Mouse (Mus musculus) T-cell, adult 2 months (primary cell): ENCODE measurements around the gene Lmbr1l.
"Not testable (repeated sequence)": the region's sequence is repeated elsewhere in the genome, so short reads cannot be mapped to it uniquely, and the experiment has no call there.

Source experiments
- DNase-seq: peaks from one replicate; pipeline ENCODE4 v3.0.0; 2022; ENCODE audit warnings: low spot score

Lmbr1l gene

DNA sequence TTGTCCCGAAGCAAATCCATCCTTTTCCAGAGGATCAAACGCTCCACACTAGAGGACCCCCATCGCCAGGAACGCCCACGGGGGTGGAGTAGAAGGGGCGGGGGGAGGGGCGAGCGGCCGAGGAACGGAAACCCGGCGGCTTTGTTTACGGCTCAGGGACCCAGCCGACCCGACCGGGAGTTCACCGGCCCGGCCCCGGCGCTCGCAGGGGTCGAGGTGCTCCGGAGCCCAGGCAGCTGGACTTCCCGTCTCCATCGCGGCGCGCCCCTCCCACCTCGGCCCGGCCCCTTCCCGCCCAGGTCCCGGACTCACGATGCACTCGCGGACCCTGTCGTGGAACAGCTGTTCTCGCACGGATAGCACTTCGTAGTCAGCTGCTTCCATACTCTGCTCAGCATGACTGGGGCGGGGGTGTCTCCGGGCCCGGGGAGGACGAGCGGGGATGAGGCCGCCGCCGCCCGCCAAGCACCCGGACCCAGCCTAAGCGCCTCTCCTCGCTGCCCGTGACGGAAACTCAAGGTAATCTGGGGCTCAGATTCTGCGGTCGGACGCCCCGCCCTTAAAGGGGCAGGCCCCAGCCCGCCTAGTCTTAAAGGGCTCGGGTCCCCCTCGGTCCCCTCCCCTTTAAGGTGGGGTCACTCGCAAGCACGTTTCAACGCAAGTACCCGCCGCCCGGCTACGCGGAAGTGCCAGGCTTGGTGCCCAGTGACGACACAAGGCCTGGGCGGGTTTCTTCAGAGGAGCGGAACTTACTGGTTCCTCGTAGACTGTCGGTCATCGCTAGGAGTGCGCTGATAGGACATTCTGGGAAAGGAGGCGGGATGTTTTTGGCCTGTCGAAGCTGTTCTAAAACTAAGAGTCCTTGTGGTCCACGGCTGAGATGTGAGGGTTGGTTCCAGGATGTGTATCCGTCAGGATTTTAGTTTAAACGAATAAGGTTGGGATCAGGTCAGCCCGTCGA, at the start of gene Lmbr1l:
TSS of gene Lmbr1l (minus strand) at position 694 of the 961 bp plus-strand sequence.
- peak; percentile 100 for DNase-seq

DNA sequence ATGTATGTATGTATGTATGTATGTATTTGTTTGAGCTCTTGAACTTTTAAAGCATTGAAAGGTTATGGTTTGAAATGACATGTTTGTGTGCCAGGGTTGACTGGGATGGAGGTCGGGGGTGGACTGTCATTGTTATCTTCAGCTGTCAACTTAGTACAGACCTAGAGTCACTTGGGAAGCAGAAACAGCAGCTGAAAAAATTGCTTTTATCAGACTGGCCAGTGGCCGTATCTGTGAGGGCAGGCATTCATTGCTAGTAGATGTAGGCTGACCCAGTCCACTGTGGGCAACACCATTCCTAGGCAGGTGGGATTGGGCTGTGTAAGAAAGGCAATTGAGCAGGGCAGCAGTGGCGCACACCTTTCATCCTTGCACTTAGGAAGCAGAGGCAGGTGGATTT, 41.5 kb upstream of the Lmbr1l start:
- no peak for DNase-seq

DNA sequence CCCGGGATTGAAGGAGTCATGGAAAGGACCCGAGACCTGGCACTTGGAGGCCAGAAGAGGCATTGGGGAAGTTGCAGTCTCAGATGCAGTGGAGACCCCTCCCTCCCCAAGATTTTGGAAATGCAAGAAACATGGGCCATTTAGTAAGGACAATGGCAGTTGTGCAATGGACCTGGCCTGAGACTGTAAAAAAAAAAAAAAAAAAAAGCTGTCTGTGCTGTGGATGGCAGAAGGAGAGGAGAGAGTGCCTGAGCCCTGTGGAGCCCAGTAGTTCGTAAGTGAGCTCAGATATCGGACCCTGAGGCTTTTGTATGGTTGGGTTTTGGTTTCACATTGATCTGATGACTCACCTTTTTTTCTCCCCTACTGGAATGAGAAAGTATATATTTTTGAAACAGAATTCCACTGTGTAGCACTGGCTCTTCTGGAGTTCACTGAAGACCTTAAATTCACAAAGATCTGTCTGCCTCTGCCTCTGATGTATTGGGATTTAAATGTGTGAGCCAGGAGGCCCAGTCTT, 40.9 kb upstream of the Lmbr1l start:
- no peak for DNase-seq

DNA sequence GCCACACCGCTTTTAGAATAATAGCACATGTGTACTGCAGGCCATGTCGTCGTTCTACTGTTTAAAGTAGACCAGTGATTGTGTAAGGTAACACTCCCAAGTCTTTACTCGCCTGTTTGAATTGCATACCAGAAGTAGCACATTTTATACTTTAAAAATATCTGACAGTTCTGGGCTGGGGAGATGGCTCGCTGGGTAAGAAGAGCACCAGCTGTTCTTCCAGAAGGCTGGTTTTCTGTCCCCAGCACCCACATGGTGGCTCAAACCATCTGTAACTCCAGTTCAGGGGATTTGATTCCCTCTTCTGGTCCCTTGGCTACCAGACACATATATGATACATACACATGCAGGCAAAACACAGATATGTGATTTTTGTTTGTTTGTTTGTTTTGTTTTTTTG, 39.4 kb upstream of the Lmbr1l start:
- no peak for DNase-seq

DNA sequence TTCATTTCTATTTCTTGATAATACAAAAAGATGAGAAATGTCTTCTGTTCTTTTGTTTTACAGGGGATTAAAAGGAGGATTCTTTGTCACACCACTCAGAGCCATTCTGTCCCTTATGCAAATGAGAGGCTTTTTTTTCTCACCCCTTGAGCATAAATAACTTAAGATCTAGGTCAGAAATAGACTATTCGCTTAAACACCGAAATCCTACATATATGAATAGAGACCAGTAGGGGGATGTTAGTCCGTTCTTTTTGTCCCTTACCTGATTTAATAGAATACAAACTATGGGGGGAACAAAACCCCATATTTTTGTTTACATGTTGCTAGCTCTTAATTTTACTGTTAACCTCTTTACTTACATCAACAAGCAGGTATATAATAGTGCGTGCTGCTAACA, 38.0 kb upstream of the Lmbr1l start:
- DNase-seq: no peak

DNA sequence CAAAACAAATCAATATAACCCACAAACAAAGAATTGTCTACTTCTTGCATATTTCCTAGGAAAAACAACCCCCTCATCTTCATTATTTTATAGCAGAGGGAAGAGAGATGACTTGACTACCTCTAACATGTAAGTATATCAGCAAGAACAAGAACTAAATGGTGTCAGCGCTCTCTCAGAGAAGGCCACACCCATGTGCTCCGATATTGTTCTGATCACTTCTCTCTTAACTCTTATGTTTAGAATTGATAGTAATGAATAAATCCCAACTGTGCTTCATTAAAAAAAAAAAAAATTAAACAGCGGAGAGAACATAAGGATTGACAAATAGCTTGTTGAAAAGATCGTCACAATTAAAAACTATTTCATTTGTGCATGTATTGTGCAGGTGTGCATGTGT, 37.3 kb upstream of the Lmbr1l start:
- no peak for DNase-seq

DNA sequence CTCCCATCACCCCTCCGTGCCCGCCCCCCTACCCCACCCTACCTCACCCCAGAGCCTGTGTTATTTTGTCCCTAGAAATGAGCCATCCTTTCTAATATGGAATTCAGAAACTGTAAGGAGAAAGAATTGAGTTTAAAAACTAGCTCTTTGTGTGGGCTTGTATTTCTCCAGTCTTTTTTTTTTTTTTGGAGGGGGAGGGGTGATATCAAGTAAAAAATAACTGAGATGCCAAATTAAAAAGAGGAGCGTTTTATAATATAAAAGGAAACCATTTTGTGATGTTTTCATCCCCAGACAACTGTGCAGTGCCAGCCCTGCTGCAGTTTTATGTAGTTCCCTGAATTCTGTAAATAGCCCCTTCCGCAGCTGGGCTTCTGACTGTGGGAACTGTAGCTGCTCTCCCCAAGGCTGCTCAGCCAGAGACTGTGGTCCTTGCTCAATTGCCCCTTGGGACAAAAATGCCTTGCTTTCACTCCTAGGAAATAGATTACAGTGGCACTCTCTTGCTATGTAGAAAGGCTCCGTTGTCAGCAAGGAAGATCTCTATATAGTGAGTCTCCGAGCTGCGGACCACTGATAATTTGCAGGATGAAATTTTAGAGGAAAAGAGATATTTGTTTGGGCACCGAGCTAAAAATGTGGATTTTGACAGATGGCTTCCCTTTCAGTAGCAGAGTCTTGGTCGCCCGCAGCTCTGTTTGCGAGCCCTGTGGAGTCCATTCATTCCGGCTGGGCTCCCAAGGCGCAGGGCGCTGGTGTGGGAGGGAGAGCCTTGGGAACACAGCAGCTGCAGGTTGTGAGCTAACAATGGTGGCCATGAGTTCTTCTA, 36.6 kb upstream of the Lmbr1l start:
- DNase-seq: no peak

DNA sequence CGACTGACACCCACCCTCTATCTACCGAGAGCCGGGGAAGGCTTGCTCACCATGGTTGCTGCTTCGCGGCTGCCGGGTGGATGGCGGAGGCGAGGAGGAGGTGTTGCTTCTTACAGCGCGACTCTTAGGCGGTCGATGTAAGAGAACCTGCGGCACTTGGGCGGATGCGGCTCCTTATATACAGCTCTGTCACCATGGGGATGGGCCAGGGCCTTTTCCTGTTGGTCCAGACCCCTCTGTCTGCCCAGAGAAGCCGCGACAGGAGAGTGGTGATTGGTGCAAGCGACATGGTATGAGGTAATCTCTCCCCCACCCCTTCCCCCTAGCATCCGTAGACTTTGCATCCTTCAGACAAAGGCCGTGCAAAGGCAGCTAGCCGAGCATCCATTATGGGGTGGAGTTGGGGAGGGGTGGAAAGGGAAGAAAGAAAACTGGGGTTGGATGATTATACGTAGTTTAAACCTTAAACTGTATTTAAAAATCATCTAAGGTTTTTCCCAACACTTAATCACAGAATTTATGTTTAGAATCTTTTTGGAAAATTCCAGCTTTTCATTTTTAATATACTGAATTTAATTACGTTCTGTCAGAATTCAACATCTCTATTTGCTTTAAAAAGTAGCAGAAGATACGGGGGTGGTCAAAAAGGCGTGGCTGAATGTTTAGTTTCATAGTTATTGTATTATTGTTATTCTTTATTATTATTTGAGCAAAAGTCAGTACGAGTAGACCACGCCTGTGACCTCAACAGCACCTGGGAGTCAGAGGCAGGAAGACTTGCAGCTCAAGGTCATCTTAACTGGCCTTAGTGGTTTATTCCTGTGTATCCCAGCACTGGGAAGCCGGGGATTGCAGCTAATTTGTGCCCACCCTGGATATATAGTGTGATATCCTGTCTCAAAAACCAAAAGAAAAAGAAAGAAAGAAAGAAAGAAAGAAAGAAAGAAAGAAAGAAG, 35.6 kb upstream of the Lmbr1l start, which contains the start of the genes Gm49450 and Tuba1a:
TSS of gene Gm49450 (minus strand) at position 151 of the 956 bp plus-strand sequence.
TSS of gene Tuba1a (minus strand) at position 303 of the 956 bp plus-strand sequence.
- DNase-seq: peak; percentile 98

DNA sequence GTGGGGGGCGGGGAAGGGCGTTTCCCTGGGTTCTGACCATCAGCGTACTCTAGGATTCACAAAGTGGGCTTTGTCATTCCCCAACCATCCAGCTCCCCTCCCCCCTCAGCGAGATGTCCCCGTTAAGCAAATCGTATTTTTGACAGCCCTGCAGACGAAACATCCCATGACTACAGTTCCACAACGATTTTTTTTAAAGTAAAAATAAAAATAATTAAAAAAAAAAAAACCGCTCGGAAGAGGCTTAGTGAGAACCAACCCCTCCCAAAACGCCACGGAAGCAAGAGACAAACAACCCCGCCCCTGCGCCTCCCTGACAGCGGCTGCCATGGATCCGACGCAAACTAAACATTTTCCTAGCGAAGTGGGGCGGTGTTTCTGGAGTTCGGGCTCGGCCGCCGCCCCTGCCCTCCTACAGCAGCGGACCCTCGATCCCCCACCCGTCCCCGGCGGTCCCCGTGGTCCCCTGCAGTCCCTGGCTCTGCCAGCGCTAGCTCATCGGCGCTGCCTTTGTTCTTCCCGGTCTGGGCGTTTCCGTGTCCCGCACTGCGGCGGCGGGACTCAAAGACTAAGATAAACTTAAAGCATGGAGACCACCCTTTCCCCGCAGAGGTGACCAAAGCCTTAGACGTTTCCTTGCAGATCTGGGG, 34.8 kb upstream of the Lmbr1l start:
- no peak for DNase-seq

DNA sequence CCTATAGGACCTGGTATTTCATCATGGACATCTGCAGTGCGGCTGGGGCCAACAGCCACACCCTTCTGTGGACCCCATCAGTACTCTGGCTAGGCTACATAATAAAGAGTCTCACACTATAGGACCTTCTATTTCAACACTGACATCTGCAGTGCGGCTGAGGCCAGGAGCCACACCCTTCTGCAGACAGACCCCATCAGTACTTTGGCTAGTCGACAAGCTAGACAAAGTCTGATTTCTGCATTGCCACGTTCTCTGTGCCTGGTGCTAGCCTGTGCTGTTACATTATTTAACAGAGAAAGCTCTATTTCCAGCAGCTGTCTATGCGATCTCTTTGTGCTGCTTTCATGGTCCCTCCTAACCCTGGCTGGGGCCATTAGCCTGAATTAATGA, 34.0 kb upstream of the Lmbr1l start:
- no peak for DNase-seq

DNA sequence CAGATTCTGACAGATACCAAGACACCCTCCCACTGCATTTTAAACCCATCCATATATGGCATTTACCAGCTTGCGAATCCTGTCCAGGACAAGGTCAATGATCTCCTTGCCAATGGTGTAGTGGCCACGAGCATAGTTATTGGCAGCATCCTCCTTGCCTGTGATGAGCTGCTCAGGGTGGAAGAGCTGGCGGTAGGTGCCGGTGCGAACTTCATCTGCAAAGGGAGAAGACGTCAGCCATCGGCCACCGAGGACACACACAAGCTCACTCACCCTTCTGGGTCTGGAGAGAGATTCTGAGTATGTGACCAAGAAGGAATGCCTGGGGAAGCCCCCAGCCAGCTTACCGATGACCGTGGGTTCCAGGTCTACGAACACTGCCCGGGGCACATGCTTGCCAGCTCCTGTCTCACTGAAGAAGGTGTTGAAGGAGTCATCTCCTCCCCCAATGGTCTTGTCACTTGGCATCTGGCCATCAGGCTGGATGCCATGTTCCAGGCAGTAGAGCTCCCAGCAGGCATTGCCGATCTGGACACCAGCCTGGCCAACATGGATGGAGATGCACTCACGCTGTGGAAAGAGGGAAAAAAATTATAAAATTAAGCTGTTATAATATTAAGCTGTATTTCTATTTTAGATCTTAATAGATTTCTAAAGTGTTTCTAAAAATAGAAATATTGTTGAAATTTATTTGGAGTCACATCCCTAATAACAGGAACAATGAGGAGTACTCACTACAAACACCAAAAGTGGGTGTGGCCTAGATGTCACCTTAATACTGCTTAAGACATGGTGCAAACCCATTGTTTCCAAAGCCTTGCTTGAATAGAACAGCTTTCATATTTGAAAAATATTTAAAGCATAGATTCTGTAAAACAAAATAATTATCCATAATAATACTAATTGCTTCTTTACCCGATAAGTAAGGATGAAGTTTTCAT, 33.4 kb upstream of the Lmbr1l start:
- not testable (repeated sequence) for DNase-seq

DNA sequence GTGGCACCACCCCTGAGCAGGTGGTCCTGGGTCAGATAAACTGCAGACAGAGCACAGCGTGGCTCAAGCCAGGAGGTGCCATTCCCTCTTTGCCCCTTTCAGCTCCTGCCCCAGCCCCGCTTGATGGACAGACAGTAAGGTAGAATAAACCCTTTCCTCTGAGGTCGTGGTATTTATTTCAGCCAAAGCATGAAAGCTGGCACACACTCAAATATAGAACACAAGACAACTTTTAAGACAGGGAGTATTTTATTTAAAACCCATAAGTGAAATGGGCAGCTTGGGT, 31.5 kb upstream of the Lmbr1l start:
- DNase-seq: no peak

DNA sequence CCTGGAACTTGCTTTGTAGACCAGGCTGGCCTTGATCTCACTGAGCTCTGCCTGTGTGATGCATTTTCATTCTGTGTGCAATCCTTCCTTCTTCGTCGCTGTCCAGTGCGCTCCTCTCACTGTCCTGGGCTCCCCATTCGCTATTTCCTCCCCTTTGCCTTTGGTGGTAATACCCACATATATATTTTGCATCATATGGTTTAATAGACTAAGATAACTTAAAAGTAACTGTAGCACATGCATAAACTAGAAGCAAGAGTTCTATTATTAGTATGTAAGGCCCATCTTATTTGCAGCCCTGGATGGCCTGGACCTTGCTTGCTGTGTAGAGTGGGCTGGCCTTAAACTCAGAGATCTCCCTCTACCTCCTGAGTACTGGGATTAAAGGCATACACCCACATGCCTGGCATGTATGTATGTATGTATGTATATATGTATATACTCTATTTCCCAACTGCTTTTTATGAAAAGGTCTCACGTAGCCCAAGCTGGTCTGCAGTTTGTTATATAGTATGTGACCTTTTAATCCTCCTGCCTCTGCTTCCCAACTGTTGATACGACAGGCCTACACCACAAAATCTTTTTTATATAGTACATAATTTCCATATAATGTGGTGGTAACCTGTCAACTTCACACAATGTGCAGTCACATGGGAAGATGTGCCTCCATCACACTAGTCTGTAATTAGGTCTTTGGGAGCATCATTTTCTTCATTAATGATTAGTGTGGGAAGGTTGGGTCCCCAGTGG, 31.0 kb upstream of the Lmbr1l start:
- no peak for DNase-seq

DNA sequence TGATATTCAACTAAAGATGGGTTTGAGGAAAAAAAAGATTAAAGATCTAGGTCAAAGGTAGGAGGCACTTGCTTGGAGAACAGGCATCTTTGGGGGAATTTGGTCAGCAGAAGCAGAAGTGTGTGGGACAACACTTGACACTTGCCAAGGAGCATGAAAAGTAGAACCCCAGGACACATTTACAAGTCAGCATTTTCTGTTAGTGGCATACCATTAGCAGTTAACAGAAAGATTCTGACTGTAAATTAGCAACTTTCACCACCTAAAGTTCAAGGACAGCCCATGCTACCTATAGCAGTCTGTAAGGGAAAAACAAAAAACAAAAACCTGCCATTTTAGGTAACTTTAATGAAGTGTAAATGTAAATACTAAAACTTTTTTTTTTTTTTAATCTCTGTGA, 30.4 kb upstream of the Lmbr1l start:
- DNase-seq: no peak

DNA sequence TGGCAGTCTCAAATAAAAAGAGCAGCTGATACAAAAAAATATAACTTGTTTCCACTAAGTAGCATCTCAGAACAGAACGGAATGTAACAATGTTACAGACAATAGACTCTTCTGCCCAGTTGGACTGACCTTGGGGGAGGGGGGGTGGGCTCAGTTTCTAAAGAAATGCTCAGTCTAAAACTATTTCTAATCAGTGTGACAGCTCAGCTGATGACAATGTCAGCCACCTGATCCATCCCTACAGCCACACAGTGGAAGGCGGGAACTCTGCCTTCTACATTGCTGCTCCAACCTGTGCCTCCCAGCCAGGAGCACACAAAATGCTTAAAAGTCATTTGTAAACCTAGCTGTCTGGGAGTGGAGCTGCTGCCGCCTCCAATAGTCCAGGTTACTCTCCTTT, 29.9 kb upstream of the Lmbr1l start:
- no peak for DNase-seq

DNA sequence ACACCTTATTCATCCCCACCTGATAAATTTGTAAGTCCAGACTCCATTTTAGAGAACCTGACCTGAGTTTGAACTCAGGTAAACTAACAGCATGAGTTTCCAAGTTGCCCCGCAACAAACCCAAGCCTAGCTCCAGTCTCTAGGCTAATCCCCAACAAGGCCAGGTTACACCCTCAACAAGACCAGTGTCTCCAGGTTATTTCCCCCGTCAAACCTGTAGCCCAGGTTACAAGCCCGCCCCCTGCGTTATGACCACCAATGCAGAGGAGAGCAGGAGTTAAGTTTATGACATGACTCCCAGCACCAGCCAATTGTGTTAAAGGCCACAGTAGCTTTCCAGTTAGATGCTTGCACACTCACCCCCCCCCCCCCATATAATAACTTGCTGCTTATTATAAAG, 25.1 kb upstream of the Lmbr1l start:
- DNase-seq: no peak

DNA sequence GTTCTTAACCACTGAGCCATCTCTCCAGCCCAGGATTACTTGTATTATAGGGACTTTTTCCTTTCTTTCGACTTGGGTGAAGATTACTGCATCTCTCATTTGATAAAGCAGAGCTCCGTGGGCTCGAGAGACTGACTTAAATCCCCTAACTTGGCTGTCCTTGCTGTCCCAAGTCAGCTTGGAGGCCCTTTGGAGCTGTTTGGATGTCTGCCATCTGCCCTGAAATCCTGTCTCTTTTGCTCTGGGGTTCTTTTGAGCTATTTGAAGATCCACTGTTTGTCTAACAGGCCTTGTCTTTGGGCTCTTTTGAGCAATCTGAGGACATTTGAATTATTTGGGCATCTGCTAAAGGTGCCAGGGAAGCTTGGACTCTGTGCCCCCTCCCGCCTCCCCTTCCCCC, 24.1 kb upstream of the Lmbr1l start:
- no peak for DNase-seq

DNA sequence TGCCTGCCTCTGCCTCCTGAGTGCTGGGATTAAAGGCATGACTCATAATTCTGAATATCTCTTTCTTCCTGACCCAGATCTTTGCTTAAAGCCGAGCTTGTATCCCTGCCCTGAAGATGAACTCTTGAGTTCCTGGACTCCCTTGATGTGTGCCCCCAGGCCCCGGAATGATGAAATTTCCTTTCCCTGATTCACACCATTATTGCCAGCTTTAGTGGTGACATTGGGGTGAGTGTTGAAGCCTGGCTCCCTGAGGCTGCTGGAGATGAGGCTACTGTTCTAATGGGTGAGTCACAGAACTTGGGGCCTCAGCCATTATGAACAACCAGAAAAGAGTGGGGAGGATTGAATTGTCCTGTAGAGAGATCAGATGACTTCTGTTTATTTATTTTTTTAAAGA, 23.5 kb upstream of the Lmbr1l start:
- no peak for DNase-seq

DNA sequence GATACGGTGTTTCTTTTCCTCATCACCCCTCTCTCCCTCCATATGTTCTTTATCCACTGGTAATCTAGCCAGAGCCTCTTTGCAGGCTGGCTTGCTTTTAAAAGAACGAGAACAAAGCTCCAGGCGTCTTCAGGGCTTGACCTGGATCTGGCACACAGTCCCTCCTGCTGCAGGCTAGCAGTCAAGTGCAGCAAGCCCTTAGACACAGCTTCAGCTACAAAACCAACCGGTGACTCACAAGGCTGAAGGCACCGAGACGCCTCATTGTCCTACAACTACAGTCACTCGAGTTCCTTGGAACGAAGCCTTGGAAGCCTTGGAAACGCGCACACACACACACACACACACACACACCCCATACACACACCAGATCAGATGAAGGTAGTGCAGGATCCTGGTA, 22.8 kb upstream of the Lmbr1l start:
- DNase-seq: no peak
